Mouse (Mus musculus): Measurements from ENCODE around the gene Arrdc1. TPM values are rescaled to one million over a fixed set of nuclear protein-coding genes. Genes with fewer than 3 reads are reported as not detected.
A peak's percentile ranks its signal among the peaks of the same experiment; 100 is the strongest.

The Arrdc1 gene
- total RNA-seq, 2 experiments from 2014 or later: 2.2 to 2.4 TPM

DNA sequence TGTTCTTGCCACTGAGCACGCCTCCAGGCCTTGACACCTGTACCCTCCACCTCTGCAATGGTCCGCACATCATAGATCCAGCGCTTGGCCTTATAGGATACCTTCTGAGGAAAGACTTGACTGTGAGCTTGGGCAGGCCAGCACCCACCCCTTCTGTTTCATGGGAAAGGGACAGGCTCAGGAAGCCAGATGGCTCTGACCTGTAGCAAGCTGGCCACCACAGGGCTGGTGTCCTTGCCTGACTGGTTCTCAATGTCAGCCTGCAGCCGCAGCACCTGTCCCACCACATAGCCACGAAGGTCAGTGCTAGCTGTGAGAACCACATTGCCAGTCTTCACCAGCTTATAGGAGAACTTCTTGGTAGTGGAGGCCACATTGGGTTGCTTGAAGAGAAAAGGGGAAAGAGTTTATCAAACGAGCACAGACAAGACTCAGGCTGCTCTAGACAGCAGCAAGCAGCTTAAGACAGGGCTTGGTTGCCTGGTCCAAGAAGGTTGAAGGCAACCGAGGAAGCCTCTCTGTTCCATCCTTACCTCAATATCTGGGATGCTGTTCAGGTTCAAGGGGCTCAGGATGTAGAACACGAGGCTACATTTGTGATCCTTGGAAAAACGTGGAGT is 8.6 kb downstream of the Arrdc1 start:
- no peak for DNase-seq
- intact Hi-C loops (cut with DNase I): no loop called here

DNA sequence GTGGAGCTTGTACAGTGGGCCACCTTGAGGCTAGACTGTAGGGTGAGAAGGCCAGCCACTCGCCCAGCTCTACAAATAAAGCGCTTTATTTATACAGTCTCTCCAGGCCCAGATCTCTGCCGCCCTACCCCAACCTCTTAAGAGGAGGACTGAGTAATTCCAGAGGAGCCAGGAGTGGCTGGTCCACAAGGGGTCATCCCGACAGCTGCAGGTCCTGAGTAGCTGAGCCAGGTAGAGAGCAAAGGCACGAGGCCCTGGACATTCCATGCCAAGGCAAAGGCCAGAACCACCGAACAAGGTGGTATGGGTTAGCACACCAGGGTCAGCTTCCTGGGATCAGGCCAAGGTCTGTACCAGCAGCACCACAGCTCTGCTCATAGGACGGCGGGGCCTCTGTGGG is 9.8 kb downstream of the Arrdc1 start:
- intact Hi-C loops (cut with DNase I): no loop called here
- DNase-seq: no peak

DNA sequence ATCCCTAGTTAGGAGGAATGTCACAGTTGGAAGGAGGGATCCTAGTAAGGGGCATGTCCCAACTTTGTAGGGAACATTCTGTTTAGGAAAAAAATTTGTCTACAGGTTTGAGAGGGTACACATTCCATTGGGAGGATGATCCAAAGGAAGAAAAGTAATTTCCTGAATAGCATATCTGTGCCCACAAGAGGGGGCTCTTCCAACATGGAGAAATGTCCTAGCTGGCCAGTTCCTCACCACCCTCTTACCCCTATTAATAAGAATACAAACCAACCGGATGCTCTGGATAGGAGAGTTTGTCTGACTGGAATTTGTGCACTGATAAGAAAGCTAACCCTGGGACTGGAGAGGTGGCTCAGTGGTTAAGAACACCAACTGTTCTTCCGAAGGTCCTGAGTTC is 11.5 kb downstream of the Arrdc1 start:
- no peak for DNase-seq
- intact Hi-C loops (cut with DNase I): no loop called here

DNA sequence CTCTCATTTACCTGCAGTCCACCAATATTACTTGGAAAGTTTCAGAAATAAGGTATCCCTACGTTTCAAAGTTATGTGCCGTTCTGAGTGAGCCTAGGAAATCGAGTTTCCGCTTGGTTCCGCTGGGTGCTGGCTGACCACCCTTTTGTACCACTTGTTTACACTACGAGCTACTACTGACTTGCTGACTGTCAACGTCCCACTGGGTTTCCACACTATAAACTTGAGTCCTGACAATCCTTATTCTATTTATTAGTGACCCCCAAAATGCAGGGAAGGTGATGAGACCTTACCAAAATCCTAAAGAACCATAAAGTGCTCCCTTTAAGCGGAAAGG is 15.2 kb downstream of the Arrdc1 start:
- intact Hi-C loops (cut with DNase I): no loop called here
- DNase-seq: no peak

DNA sequence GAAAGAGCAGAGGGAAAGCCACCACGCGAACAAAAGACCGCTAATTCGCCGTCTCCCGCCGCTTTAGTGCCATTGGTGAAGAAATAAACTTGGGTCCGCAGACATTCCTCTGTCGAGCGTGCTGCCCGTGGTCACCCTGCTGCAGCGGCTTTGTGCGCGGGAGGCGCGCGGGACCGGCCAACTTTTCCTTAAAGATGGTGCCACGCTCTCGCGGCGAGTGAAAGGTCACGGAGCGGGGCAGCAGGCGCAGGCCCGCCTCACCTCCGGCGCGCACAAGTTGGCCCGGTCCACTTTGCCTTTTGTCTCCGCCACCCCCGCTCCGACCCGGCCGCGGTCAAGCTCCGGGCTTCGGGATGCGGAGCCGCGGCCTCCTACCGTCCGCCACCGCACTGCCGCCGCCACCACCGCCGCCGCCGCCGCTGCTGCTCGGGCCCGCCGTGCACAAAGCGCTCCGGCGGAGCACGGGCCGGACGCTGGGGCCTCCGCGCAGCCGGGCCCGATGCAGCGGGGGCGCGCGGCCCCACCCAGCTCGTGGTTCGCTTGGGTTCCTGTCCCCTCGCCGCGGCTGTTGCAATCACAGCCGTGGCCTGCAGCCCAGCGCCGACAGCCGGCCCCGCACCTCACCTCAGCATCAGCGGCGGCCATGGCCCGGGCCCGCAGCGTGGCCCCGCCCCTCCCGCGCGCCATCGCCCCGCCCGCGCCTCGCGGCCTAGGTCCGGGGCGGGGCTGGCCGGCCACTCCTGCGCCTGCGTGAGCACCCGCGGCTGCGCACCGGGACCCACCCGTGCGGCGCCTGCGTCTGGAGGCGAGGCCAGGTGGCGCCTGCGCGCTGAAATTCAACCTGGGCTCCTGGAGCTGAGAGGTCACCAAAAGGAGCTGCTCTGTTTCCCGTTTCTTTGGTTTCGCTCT is 15.9 kb downstream of the Arrdc1 start, which contains the start of gene Ehmt1:
TSS of gene Ehmt1 (minus strand) at position 685 of the 909 bp plus-strand sequence.
- intact Hi-C loops (cut with DNase I): no loop called here
- DNase-seq: peak; percentile 90 to 91

DNA sequence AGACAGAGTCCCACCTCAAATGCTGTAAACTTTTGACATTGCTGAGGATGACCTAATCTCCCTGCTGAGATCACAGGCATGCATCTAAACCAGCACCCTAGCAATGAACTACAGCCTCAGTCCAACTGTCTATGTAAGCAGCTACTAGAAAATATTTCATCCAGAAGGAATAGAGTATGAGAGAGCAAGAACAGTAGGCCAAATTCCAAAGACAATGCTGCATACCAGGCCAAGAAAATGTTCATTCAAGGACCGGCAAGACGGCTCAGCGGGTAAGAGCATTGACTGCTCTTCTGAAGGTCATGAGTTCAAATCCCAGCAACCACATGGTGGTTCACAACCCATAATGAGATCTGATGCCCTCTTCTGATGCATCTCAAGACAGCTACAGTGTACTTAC is 20.3 kb downstream of the Arrdc1 start:
- no peak for DNase-seq
- intact Hi-C loops (cut with DNase I): no loop called here

DNA sequence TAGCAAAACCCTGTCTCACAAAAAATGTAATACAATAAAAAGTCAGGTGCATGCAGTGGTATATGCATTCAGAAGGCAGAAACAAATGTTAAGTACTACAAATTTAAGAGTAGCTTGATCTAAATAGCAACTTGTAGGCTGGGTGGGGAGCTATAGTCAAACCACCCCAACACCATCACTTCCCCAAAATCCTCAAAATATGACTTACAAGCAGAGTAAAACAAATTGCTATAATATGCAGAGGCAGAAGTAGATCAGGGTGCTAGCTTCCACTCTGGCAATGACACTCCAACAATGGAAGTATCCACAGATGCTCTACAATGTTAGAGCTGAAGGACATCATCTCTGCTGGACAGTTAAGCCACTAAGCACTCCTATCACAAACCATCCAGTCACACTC is 22.5 kb downstream of the Arrdc1 start:
- no peak for DNase-seq
- intact Hi-C loops (cut with DNase I): no loop called here

DNA sequence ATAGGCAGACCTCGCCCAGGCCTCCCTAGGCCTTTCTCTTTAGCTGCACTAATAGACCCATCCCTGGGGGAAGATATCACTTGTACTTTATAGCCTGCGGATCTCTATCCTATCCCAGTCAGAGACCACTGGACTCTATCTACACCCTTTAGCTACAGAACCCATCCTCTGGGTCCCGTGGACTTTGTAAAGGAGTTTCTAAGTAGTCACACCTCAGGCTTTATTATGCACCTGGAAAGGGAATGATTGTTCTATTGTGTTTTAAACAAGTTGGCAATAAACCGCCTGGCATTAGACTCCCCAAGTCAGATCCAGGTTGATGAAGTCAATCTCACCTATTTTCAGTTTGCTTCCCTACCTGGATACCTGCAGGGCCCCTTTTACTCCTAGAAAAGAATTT is 22.9 kb downstream of the Arrdc1 start:
- intact Hi-C loops (cut with DNase I): no loop called here
- DNase-seq: no peak

DNA sequence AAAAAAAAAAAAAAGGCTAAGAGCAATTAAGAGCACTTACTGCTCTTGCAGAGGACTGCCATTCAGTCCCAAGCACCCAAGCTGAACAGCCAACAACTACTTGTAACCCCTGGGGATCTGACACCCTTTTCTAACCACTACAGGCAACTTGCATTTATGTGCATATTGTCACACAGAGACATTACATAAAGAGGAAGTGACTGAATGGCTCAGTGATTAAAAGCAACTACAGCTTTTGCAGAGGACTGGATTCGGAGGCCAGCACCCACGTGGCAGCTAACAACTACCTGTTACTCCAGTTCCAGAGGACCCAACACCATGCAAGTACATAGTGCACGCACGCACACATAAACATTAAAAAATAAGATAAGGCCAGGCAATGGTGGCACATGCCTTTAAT is 24.6 kb downstream of the Arrdc1 start:
- intact Hi-C loops (cut with DNase I): no loop called here

DNA sequence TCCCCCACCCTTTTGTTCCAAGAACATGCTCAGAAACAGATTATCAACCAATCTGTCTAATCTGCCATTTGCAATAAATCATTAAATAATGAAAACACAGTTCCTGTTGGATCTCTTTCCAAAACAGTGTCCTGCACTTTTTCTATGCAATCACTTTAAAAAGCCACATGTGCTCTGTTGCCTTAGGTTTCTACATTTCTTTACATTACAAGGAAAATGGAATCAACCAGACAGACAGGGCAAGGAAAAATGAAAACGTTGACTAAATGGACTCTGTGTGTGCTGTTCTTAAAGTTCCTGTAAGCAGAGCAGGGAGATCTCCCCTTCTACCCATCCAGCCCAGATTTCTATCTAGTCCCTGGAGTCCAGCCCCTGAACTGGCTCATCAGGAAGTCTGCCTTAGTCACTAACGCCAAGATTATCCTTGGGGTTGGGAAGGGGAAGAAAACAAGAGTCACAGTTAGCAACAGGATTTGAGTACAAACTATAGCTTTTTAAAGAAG is 29.3 kb downstream of the Arrdc1 start:
- DNase-seq: no peak
- intact Hi-C loops (cut with DNase I): no loop called here

More for the DNA sequence above, 24.6 kb downstream of the Arrdc1 start:
- no peak for DNase-seq

DNA sequence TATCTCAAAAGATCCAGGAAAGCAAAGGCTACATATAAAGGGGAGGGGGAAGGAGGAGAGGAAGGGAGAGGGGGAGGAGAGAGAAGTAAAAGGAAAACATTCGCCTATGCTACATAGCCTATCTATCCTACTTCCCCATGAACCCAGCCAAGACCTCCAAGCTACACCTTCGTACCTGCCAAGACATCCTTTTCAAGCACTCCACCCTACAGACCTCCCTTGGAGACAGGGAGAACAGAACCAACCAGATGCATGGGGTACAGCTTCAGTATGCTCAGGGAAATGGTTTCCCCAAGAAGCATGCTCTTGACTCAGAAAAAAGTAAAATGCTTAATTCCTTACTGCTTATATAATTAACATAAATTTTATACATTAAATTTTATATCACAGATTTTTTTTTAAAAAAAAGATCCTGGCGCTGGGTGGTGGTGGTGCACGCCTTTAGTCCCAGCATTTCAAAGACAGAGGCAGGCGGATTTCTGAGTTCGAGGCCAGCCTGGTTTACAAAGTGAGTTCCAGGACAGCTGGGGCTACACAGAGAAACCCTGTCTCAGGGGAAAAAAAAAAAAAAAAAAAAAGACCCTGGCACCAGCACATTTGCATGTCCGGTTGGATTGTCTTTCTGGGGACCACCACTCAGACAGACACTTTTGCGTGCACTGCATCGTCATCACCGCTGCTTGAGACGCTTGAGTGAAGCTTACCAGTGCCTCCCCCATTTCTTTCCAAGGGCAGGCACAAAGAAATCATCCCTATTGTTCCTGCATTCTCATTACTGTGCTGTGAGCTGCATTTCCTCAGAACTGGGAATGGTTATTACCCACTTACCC is 30.0 kb downstream of the Arrdc1 start:
- DNase-seq: no peak
- intact Hi-C loops (cut with DNase I): no loop called here

DNA sequence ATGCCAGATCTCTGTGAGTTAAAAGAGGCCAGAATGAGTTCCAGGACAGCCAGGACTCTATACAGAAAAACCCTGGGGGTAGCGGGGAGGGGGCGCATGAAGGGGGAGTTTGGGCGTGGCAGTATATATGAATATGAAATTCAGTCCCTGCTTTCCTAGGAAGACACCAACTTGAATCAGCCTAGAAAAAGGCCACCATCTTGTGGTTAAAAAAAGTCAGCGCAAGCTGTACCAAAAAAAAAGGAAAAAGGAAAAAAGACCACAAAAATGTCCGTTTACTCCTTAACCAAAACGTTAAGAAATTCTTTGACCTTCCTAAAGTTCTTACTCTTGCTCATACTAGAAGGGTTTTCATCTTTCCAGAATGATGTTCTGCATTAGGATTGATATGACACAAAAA is 32.1 kb downstream of the Arrdc1 start:
- no peak for DNase-seq
- intact Hi-C loops (cut with DNase I): no loop called here

DNA sequence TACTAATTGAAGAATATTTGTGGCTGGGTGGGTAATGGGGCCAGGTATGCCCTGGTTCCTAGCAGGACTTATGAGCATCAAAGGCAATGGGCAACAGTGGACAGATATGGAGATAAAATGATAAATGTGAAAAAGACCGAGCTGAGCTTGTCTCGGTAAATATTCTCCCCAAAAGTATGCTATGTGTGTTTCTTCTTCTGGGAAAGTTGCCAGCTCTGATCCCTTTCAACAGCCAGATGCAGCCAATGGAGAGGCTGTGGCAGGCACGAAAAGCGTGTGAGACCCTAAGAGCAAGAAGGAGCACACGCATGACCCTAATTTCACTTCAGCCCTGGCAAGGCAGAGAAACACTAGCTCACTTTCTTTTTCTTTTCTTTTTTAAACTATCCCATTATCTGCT is 34.0 kb downstream of the Arrdc1 start:
- no peak for DNase-seq
- intact Hi-C loops (cut with DNase I): no loop called here

DNA sequence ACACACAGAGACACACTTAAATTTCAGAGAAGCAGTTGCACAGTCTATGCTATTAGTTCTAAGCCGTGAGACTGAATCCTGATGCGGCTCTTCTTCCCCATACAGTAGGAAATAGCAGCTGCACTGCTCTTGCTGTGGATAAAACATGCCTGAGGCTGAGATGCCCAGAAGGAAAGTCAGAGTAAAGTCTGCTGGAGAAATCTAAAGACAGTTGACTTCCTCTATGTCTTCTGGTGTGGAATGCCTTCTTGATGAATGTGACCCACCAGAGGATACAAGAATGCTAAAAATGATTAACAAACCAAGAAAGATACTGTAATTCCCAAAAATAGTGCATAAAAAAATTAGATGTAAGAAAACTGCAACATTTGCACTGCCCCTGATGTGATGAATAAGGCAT is 35.8 kb downstream of the Arrdc1 start:
- intact Hi-C loops (cut with DNase I): no loop called here
- DNase-seq: no peak

DNA sequence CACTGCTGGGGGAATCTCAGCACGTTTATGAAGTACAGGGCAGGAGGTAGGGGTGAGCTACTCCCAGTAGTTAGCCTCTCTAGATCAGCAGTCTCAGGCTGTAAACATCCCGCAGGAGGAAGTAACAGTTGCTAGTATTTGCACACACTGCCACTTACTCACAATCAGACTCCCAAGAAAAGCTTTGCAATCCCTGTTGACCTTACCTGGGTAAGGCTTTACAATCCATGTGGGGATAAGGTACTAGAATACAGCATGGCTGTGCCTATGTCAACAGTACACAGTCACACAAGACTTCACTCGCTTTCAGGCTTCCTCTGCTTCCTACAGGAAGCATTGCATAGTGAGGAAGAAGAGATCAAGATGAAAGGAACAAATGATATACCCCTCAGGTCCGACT is 38.3 kb downstream of the Arrdc1 start:
- no peak for DNase-seq
- intact Hi-C loops (cut with DNase I): no loop called here

DNA sequence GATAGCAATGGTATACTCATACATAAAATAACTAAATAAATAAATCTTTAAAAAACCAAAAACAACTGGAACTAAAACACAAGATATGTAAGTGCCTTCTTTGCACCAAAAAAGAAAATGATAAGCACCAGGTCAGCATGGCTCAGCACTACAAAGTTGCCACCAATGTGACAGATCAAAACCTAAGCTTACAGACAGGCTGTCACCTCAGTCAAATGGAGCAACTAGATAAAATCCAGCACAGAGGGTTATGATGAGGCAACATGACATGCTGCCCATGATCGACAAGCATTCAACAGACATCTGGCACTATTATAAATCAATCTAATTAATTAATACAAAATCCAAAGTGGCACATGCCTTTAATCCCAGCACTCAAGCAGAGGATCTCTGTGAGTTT is 40.8 kb downstream of the Arrdc1 start:
- intact Hi-C loops (cut with DNase I): no loop called here
- DNase-seq: no peak

DNA sequence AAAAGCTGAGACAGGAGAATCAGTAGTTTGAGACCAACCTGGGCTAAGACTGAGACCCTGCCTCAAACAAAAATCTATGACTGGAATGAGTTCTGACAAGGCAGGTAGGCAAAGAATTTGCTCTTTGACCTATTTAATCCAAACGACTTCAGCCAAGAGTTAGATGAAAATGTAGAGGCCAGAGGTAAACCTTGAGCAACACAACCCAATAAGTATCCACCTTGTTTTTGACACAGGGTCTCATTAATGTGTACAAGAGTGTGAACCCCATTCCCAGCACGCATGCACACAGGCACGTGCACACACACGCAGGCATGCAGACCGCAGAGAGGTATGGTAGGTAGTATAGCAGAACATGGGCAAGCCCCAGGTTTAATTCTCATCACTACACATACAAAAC is 42.7 kb downstream of the Arrdc1 start:
- intact Hi-C loops (cut with DNase I): no loop called here
- DNase-seq: no peak

DNA sequence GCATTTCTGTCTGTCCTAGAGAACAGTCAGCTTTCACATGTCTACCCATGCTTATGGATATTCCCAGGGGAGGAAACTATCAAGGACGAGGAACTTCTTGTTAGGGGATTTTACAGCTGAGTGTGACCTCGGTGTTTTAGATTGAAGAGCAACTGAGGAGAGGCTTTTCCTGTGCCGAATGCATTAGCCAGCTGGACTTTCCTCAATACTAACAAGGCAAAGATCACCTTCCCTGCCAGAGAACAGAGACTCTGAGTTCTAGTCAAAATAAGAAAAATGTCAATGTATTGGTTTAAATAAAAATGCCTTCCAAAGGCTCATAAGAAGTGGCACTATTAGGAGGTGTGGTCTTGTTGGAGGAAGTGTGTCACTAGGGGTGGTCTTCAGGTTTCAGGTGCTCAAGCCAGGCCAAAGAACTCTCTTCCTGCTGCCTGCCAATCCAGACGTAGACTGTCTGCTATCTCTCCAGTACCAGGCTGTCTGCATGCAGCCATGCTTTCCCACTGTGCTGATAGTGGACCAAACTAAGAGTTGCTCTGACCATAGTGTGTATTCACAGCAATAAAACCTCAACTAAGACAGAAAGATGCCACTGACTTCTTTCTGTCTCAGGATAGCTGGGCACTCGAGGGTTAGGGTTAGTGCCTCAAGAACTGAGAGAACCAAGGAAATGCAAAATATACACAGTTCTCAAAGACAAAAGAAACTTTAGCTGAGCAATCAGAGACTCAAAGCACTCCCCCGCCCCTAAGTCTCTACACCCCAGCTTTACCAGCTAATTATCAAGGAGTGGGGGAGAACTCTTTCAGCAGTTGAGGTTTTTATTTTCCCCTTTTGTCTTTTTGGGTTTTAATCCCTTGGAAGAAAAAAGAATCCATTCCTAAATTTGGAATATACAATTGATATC is 44.3 kb downstream of the Arrdc1 start:
- DNase-seq: no peak
- intact Hi-C loops (cut with DNase I): no loop called here

DNA sequence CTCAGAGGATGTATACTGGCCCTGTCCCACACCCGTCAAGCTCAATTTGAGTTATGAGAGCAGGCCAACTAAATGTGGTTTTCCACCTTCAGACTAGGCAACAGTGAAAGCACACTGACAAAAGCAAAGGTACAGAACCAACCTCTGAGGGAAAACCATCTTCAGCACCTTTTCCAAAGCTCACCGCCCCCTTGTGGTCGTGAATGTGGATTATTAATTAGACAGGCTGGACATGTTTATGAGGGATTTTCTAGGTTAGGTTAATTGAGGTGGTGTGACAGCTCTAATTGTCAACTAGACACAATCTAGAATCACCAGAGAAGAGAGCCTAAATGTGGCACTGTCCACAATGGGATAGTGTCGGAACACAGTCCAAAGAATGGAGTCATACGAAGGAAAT is 46.2 kb downstream of the Arrdc1 start:
- DNase-seq: no peak
- intact Hi-C loops (cut with DNase I): no loop called here

DNA sequence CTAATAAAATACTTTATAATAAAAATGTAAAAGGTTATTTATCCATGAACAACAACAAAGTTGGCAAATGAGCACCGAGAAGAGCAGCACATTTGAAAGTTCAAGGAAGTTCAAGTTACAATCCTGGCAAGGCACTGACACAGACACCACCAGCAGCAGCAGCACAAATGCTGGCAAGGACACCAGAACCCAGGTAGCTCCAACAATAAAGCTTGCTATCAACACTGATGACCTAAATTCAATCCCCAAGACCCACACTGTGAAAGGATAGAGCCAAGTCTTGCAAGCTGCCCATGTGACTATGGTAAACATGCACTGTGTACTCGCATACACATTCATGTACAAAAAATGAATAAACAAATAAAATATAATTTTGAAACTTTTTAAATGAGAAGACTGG is 54.4 kb downstream of the Arrdc1 start:
- no peak for DNase-seq
- intact Hi-C loops (cut with DNase I): no loop called here

Measured in gastrocnemius, postnatal 36 days (tissue).